Mouse (Mus musculus): Measurements from ENCODE around the gene Ubr4.

Gene Ubr4

DNA sequence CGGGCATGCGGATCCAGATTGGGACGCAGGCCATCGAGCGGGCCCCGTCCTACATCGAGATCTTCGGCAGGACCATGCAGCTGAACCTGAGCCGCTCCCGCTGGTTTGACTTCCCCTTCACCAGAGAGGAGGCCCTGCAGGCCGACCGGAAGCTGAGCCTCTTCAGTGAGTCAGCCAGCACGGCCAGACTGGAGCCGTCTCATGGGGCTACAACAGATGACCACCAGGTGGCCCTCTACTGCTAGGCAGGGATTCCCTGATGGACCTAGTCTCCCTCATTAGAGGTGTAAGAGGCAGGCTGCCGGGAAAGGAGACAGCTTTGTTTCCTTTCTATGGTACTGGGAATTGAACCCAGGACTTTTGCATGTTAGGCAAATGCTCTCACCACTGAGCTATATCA lies 77.8 kb downstream of the Ubr4 start:
- in situ Hi-C loops (cut with MboI, MseI), result no loop called here

GRCm38 (mm10) chr4:139430891-139431290 lies 78.5 kb downstream of the Ubr4 start:
- in situ Hi-C loops (cut with MboI, MseI), result no loop called here

- in situ Hi-C loops (cut with MboI, MseI), result no loop called here
Measured at GRCm38 (mm10) chr4:139432966-139433765, 80.8 kb downstream of the Ubr4 start.

- in situ Hi-C loops (cut with MboI, MseI), result no loop called here
Measured at GRCm38 (mm10) chr4:139441244-139441643, 88.8 kb downstream of the Ubr4 start.

DNA sequence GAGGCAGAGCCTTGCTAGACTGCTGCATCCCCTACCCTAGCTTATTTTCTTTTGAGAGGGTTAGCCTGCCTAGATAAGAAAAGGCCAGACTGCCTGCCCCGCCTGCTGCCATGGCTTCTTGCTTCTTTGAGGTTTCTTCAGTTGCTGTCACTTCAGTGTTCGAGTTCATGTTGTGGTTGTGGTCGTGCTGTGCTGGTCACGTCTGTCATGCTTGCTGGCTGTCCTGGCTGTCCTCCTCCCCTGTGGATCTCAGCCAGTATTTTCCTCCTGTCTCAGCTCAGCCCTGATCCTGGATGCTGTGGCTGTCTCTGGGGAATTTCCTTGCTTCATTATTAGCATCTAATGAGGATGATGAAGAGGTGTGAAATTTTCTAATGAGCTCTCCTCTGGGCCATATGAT lies 89.4 kb downstream of the Ubr4 start:
- in situ Hi-C loops (cut with MboI, MseI), result no loop called here

DNA sequence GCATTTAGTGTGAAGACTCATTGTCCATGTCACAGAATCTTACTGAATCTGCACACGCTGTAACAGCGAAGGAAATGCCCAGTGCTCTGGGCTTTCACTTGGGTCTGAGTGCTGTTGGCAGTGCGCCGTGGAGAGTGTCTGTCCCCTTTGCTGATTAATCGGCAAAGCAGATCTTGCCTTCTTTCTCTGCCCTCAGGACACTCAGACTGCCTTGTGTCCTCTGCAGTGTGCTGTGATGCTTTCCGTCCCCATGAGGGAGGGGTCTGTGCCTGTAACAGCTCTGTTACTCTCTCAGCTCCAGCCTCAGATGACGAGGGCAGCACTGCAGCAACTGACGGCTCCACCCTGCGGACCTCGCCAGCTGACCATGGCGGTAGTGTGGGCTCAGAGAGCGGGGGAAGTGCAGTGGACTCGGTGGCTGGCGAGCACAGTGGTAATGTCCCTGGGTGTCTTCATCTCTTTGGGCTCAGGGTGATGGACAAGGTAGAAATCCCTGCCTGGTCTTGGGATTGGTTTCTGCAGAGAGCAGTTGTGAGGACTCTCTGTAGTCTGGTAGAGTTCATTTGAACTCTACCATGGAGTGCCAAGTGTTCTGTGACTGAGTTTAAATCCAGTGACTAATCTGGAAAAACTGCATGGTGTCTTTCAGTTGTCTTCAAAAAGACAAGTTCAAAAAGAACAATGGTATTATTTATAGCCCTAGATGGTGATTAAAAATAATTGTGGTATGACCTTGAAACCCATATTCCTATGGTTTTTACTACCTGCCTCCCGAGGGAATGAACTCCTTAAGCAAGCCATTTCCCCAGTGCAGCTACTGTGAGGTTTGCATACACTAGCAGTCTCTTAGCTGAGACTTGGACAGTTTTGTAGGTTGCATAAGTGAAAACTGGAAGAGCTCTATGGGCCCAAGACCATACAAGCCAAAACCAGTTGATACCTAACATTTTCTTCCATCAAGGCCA lies 90.3 kb downstream of the Ubr4 start:
- in situ Hi-C loops (cut with MboI, MseI), result no loop called here

GRCm38 (mm10) chr4:139444315-139444714 lies 91.9 kb downstream of the Ubr4 start:
- in situ Hi-C loops (cut with MboI, MseI), result no loop called here

GRCm38 (mm10) chr4:139446176-139446575 lies 93.8 kb downstream of the Ubr4 start:
- in situ Hi-C loops (cut with MboI, MseI), result no loop called here

GRCm38 (mm10) chr4:139446731-139447675 lies 94.6 kb downstream of the Ubr4 start:
- in situ Hi-C loops (cut with MboI, MseI), result no loop called here

DNA sequence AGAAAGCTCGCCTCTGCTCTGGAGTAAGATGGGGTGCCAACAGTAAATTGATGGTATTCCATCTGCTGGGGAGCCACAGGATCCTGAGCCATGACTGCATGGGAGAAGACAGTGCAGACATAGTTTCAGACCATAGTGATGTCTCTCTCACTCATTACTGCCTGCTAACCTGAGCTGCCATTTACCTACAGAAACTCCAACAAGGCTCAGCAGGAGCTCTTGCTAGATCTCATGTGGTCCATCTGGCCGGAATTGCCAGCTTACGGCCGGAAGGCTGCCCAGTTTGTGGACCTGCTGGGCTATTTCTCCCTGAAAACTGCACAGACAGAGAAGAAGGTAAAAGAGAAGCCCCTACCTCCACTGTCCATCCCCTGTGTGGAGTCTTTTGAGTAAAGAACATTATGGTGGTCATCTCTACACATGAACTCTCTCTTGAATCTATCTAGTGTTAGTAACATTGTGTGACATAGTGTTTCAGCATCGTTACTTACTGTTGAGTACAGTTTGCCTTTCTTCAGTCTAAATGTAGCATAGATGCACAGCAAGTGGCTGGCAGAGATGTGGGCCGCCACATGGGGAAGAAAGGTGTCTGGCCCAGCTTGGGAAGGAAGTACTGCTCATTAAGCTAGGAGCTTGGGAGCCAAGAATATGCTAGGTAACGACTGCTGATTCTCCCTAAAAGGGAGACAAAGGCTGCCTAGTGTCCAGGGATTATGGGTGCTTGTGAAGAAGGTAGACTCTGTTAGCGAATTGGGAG lies 100.7 kb downstream of the Ubr4 start:
- in situ Hi-C loops (cut with MboI, MseI), result no loop called here

GRCm38 (mm10) chr4:139454339-139454738 lies 101.9 kb downstream of the Ubr4 start:
- in situ Hi-C loops (cut with MboI, MseI), result no loop called here

GRCm38 (mm10) chr4:139459970-139460369 lies 107.6 kb downstream of the Ubr4 start:
- in situ Hi-C loops (cut with MboI, MseI), result no loop called here

DNA sequence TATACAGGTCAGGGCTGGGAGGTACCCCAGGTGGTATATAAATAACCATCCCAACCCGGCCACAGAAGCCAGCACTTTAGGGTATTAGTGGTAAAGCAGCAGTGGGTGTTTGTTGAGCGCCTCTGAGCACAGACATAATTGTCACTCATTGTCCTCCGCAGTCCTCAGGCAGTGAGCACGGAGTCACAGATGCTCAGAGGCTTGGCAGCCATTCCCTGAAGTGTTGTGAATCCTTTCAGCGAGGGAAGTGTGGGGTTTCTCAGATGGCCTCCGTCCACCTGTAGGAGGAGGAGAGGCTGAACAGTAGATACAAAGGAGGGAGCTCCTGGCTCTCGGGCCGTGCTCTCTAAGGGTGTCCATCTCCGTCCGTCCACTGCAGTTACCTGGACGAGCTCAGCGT lies 111.8 kb downstream of the Ubr4 start:
- in situ Hi-C loops (cut with MboI, MseI), result no loop called here

GRCm38 (mm10) chr4:139466541-139466940 lies 114.1 kb downstream of the Ubr4 start:
- in situ Hi-C loops (cut with MboI, MseI), result loop anchor here in 1 of 2 experiments (5.0 kb wide), 1 partner anchor 166 kb away; no protein-coding TSS in a partner anchor

DNA sequence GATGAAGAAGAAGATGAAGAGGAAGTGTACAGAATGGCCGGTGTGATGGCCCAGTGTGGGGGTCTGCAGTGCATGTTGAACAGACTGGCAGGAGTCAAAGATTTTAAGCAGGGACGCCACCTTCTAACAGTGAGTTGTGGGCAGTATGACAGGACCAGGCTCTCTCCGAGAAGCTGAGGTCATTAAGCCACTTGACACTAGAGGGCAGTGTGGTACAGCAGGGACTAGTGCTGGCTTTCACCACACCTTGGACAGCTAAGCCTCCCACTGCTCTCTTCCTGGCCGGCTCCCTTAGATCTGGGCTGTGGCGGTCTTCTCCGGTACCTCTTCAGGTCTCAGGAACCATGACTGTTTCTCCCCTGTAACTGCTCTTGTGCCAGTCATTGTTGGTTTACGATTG lies 117.8 kb downstream of the Ubr4 start:
- in situ Hi-C loops (cut with MboI, MseI), result loop anchor here in 1 of 2 experiments (5.0 kb wide), 1 partner anchor 167 kb away; no protein-coding TSS in a partner anchor

DNA sequence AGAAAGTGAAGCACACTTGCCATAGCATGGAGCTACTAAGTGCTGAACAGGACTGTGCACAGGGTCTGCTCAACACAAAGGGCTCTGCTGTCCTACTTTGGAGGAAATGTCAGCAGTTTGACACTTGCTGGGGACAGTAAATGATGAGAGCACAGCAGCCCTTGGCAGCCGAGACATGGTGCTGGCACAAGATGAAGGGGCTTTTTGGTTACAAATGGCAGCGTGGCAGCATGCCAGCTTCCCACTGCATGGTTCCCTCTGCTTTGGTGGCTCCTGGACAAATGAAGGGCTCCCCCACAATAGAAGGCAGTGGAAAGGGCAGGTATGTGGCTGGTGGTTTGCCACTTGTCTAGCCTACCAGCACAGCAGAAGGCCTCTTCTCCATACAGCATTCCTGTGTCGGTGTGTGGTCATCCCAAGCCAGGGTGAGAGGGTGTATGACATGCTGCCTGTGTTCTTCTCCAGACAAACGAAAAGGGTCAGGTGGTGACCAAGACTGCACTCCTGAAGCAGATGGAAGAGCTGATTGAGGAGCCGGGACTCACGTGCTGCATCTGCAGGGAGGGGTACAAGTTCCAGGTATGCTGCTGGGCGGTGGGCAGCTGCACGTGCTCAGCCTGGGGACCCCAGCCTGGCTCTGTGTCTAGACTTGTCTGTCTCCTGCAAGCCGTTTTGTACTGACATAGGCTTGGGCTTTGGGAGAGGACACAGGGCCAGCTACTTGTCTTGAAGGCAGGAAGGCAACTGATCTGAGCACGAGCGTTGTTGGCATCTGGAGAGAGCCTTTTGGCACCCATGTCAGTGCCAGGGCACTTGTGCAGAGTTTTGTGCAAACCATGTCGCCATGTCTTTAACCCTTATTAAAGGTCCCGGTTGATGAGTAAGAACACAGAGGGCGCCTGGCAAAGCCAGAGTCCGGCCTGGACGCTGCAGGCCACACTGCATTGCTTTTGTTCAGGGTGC lies 124.5 kb downstream of the Ubr4 start:
- in situ Hi-C loops (cut with MboI, MseI), result no loop called here

DNA sequence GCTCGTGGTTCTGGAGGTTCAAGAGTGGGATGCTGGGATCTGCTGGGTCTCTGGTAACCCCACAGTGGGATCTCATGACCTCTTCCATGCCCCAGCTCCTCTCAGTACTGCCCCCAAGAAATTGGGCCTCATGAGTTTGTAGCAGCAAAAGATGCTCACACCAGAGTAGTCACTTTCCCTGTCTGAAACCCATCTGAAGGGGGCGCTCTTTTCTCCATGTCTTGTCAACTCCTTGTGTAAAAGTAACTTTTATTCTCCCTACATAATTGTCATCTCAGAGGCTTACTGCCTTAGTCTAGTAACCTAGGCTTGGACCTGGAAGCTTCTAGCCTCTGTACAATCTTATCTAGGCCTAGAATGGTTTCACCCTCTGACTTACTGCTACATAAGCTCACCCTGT lies 125.6 kb downstream of the Ubr4 start:
- in situ Hi-C loops (cut with MboI, MseI), result no loop called here

- in situ Hi-C loops (cut with MboI, MseI), result no loop called here
Measured at GRCm38 (mm10) chr4:139479176-139479575, 126.8 kb downstream of the Ubr4 start.

GRCm38 (mm10) chr4:139481400-139481799 lies 129.0 kb downstream of the Ubr4 start:
- in situ Hi-C loops (cut with MboI, MseI), result no loop called here

Measured in T-helper 17 cell (primary cell).